Mouse (Mus musculus) left cerebral cortex, adult 2 months (tissue): Measurements from ENCODE around the gene Hoxb3. TPM values are rescaled to one million over a fixed set of nuclear protein-coding genes. Genes with fewer than 3 reads are reported as not detected.

ENCODE experiments used
- DNase-seq, 2 experiments: peaks; one replicate each; pipeline ENCODE4 v3.0.0; 2021 to 2022; ENCODE audit warnings: low spot score in 2 of 2, mixed read lengths in 1 of 2; ENCODE audit errors: extremely low spot score in 1 of 2
- H3K27ac ChIP-seq: fragments of 200-600 bp; 2 replicates; pipeline ENCODE4 v1.8.1; 2022
- H3K4me3 ChIP-seq: fragments of 200-600 bp; 2 replicates; pipeline ENCODE4 v1.8.1; 2022
- CTCF ChIP-seq: fragments of 200-600 bp; IDR thresholded peaks from 2 replicates; pipeline ENCODE4 v1.8.1; 2022; ENCODE audit warnings: antibody characterized with exemption, mild to moderate bottlenecking, moderate library complexity
- intact Hi-C: fragments of 180-260 bp; cut with DNase I; formaldehyde crosslinking; loops from one replicate; pipeline ENCODE4 v1.15.1; 2025
- total RNA-seq, 2 experiments: library from RNA; stranded (reverse); gene quantifications; 2 replicates each; pipeline ENCODE4 v1.2.3; 2021

The Hoxb3 gene
- total RNA-seq, 2 experiments from 2014 or later = not detected

GRCm38 (mm10) chr11:96346916-96347520 lies 23.9 kb downstream of the Hoxb3 start:
- Histone ChIP-seq H3K4me3 (no peak overlapping the region), H3K27ac (no peak overlapping the region)
- no peak for DNase-seq
- TF ChIP-seq CTCF = no peak
- intact Hi-C loops = no loop called here

- TF ChIP-seq CTCF = no peak
- Histone ChIP-seq H3K27ac (no peak overlapping the region), H3K4me3 (no peak overlapping the region)
- intact Hi-C loops = no loop called here
- no peak for DNase-seq
Observed at GRCm38 (mm10) chr11:96347717-96348116, 24.6 kb downstream of the Hoxb3 start.

GRCm38 (mm10) chr11:96348141-96348928 lies 25.2 kb downstream of the Hoxb3 start:
- Histone ChIP-seq H3K27ac (no peak overlapping the region), H3K4me3 (no peak overlapping the region)
- no peak for DNase-seq
- intact Hi-C loops = no loop called here
- no peak for TF ChIP-seq CTCF

GRCm38 (mm10) chr11:96348988-96349387 lies 25.9 kb downstream of the Hoxb3 start:
- H3K27ac ChIP-seq = no peak overlapping the region
- no peak for TF ChIP-seq CTCF
- DNase-seq = no peak
- H3K4me3 ChIP-seq = no peak overlapping the region
- intact Hi-C loops = no loop called here

- H3K4me3 ChIP-seq = no peak overlapping the region
- H3K27ac ChIP-seq = no peak overlapping the region
- no peak for TF ChIP-seq CTCF
- intact Hi-C loops = loop anchor here (5.0 kb wide), 2 partner anchors 32 to 337 kb away; partner anchors contain the start of gene Hoxb4
- DNase-seq = no peak
Observed at GRCm38 (mm10) chr11:96349491-96350340, 26.6 kb downstream of the Hoxb3 start.

- no peak for DNase-seq
- Histone ChIP-seq H3K27ac (no peak within 1 kb of the TSS), H3K4me3 (no peak within 1 kb of the TSS)
- intact Hi-C loops = loop anchor here (5.0 kb wide), 2 partner anchors 33 to 338 kb away; partner anchors contain the start of gene Hoxb4
- TF ChIP-seq CTCF = no peak
Observed at GRCm38 (mm10) chr11:96350341-96350624, 27.2 kb downstream of the Hoxb3 start, which contains the start of gene Hoxb2. Gene Hoxb2 (plus strand): TSS chr11:96350525.

- Histone ChIP-seq H3K27ac (no peak overlapping the region), H3K4me3 (no peak overlapping the region)
- DNase-seq = no peak
- TF ChIP-seq CTCF = no peak
- intact Hi-C loops = loop anchor here (5.0 kb wide), 2 partner anchors 33 to 338 kb away; partner anchors contain the start of gene Hoxb4
Observed at GRCm38 (mm10) chr11:96350791-96351190, 27.7 kb downstream of the Hoxb3 start.

- TF ChIP-seq CTCF = no peak
- DNase-seq = no peak
- intact Hi-C loops = loop anchor here (5.0 kb wide), 2 partner anchors 34 to 339 kb away; partner anchors contain the start of gene Hoxb4
- no peak overlapping the region for H3K4me3 ChIP-seq
- no peak overlapping the region for H3K27ac ChIP-seq
Observed at GRCm38 (mm10) chr11:96351312-96351711, 28.2 kb downstream of the Hoxb3 start.

- no peak overlapping the region for H3K4me3 ChIP-seq
- no peak overlapping the region for H3K27ac ChIP-seq
- no peak for TF ChIP-seq CTCF
- intact Hi-C loops = loop anchor here (5.0 kb wide), 2 partner anchors 35 to 340 kb away; partner anchors contain the start of gene Hoxb4
- DNase-seq = no peak
Observed at GRCm38 (mm10) chr11:96351831-96352230, 28.7 kb downstream of the Hoxb3 start.

GRCm38 (mm10) chr11:96352691-96353521 lies 29.8 kb downstream of the Hoxb3 start:
- H3K27ac ChIP-seq = no peak overlapping the region
- intact Hi-C loops = loop anchor here (5.0 kb wide), 2 partner anchors 36 to 341 kb away; partner anchors contain the start of gene Hoxb4

GRCm38 (mm10) chr11:96353522-96353841 lies 30.4 kb downstream of the Hoxb3 start:
- DNase-seq = no peak
- intact Hi-C loops = loop anchor here (5.0 kb wide), 2 partner anchors 36 to 341 kb away; partner anchors contain the start of gene Hoxb4
- no peak overlapping the region for H3K4me3 ChIP-seq

More at GRCm38 (mm10) chr11:96352691-96353521, 29.8 kb downstream of the Hoxb3 start:
- TF ChIP-seq CTCF = no peak
- no peak for DNase-seq
- no peak overlapping the region for H3K4me3 ChIP-seq

More at GRCm38 (mm10) chr11:96353522-96353841, 30.4 kb downstream of the Hoxb3 start:
- no peak overlapping the region for H3K27ac ChIP-seq
- TF ChIP-seq CTCF = no peak
